Mouse (Mus musculus): ENCODE measurements around the gene Nfkbid. TPM values are rescaled to one million over a fixed set of nuclear protein-coding genes. Genes with fewer than 3 reads are reported as not detected.

The Nfkbid gene
- 2.3 and 3.2 TPM in 2 replicates for polyA plus RNA-seq (2014; fragmentation: Nextera tagmentation; extraction: Ambion mirVana)

DNA sequence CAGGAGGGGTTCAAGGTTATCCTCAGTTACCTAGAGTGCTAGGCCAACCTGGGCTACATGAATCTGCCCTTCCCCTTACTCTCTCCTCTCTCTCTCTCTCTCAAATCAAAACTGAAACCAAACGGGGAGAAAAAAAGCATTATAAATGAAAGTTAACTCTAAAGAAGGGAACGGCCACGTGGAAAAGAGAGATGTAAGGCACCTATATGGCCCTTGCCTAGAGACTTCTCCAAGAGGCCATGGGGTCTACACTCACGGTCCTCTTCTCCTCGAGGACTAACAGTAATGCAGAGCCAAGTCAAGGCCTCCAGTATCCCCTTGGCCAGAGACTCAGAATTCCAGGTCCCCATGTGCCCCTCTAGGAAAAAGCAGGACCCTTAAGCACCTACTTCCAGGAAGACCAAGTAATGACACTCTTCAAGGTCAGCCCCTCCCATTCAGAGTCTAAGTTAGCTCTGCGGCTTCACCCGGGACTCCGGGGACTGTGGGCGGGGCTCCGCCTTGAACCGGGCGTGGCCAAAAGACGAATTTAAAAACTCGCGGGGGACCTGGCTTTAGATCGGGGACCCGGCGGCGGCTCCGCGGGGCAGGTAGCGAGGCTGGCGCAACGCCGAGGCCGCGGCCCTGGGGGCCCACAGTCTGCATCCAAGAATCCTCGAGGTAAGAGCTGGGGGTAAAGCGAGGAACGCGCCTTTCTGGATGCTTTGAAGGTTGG lies at the start of gene Nfkbid:
Nfkbid (plus strand) TSS at position 558 of the 715 bp plus-strand sequence.
- Histone ChIP-seq H3K4me3 (ENCODE audit: low read depth, low read length) (peak within 1 kb of the TSS; percentile 51), H3K9me3 (ENCODE audit: control insufficient read depth, low read length) (peaks cover 4% of the 10 kb centered on the region; the same call in 1 of the 2 replicates), H3K36me3 (ENCODE audit: control insufficient read depth, insufficient read depth, low read length) (peaks cover 13% of the 10 kb centered on the region), H3K4me2 (ENCODE audit: low read length) (peak within 1 kb of the TSS; percentile 88), H3K27ac (ENCODE audit: low read depth) (peak within 1 kb of the TSS; percentile 55), H3K9ac (ENCODE audit: low read length) (peak within 1 kb of the TSS; percentile 45), H3K4me1 (replicated peaks; ENCODE audit: control insufficient read depth, insufficient read depth, low read length) (no peaks in the 10 kb centered on the region; the same call in 1 of the 2 replicates), H3K27me3 (replicated peaks; ENCODE audit: control insufficient read depth, insufficient read depth, low read length) (no peaks in the 10 kb centered on the region)
- ATAC-seq (replicated peaks; ENCODE audit: low FRiP score, low TSS enrichment, low read depth) (peak; percentile 37), DNase-seq (ENCODE audit: low spot score) (peak; percentile 71)
- 9% methylated on average over 31 of the region's 31 CpGs for WGBS

- H3K36me3 ChIP-seq (ENCODE audit: control insufficient read depth, insufficient read depth, low read length), result no peaks in the 10 kb centered on the region
- H3K27me3 ChIP-seq (replicated peaks; ENCODE audit: control insufficient read depth, insufficient read depth, low read length), result no peaks in the 10 kb centered on the region
- no peak overlapping the region for H3K27ac ChIP-seq (ENCODE audit: low read depth)
- H3K9me3 ChIP-seq (ENCODE audit: control insufficient read depth, low read length), result no peaks in the 10 kb centered on the region
- under 1% methylated on average over 21 of the region's 21 CpGs for WGBS
- peak overlapping the region; percentile 44; the same call in 1 of the 2 replicates for H3K9ac ChIP-seq (ENCODE audit: low read length)
- H3K4me3 ChIP-seq (ENCODE audit: low read depth, low read length), result peak overlapping the region; percentile 43
- DNase-seq (ENCODE audit: low spot score) (peak; percentile 86), ATAC-seq (replicated peaks; ENCODE audit: low FRiP score, low TSS enrichment, low read depth) (peak; percentile 96)
- H3K4me2 ChIP-seq (ENCODE audit: low read length), result peak overlapping the region; percentile 47
- H3K4me1 ChIP-seq (replicated peaks; ENCODE audit: control insufficient read depth, insufficient read depth, low read length), result no peaks in the 10 kb centered on the region
Measured at GRCm38 (mm10) chr7:30373501-30373962, 48.0 kb upstream of the Nfkbid start.

DNA sequence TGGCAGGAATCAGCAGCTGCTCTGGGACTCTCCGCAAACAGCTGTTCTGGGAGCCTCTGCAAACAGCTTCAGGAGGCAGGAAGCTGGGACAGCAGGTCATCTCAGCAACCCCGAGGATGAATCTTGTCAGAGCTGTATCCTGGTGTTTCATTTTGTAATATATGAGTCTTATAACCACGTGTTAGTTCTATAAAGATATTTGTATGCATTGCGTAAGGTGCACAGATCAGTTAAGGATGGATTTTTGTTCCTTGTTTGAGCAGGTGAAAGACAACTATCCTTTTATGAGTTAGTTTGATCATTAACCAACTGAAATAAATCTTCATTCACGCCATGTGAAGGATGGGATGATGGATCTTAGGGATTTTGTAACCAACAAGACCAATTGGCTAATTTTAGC lies 41.5 kb upstream of the Nfkbid start:
- H3K4me2 ChIP-seq (ENCODE audit: low read length), result no peak overlapping the region
- no peak overlapping the region for H3K4me3 ChIP-seq (ENCODE audit: low read depth, low read length)
- no peak overlapping the region for H3K27ac ChIP-seq (ENCODE audit: low read depth)
- no peaks in the 10 kb centered on the region for H3K27me3 ChIP-seq (replicated peaks; ENCODE audit: control insufficient read depth, insufficient read depth, low read length)
- WGBS, result 45% methylated on average over 5 of the region's 5 CpGs
- no peaks in the 10 kb centered on the region for H3K36me3 ChIP-seq (ENCODE audit: control insufficient read depth, insufficient read depth, low read length)
- ATAC-seq (replicated peaks; ENCODE audit: low FRiP score, low TSS enrichment, low read depth) (no peak), DNase-seq (ENCODE audit: low spot score) (no peak)
- no peaks in the 10 kb centered on the region for H3K9me3 ChIP-seq (ENCODE audit: control insufficient read depth, low read length)
- no peak overlapping the region for H3K9ac ChIP-seq (ENCODE audit: low read length)
- no peaks in the 10 kb centered on the region for H3K4me1 ChIP-seq (replicated peaks; ENCODE audit: control insufficient read depth, insufficient read depth, low read length)

DNA sequence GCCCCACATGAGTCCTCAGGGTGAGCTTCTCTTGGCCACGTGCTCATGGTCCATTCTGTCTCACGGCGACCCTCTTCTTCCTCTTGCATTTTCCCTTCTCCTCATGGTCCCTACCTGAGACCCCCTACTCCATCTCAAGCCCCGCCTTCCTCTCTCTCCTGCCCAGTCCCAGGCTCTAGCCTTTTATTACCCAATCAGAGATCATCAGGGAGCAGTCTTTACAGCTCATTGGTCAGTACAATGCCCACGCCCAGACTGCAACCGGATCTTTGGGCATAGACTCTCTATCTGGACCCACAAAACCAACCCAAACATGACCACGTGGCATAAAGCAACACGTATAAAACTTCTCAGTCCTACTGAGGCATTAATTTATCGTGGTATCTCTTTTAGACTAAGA lies 37.4 kb upstream of the Nfkbid start:
- Histone ChIP-seq H3K27me3 (replicated peaks; ENCODE audit: control insufficient read depth, insufficient read depth, low read length) (no peaks in the 10 kb centered on the region), H3K9me3 (ENCODE audit: control insufficient read depth, low read length) (no peaks in the 10 kb centered on the region), H3K4me3 (ENCODE audit: low read depth, low read length) (no peak overlapping the region), H3K4me1 (replicated peaks; ENCODE audit: control insufficient read depth, insufficient read depth, low read length) (no peaks in the 10 kb centered on the region), H3K27ac (ENCODE audit: low read depth) (no peak overlapping the region), H3K4me2 (ENCODE audit: low read length) (no peak overlapping the region), H3K9ac (ENCODE audit: low read length) (no peak overlapping the region), H3K36me3 (ENCODE audit: control insufficient read depth, insufficient read depth, low read length) (no peaks in the 10 kb centered on the region)
- no peak for DNase-seq (ENCODE audit: low spot score)
- WGBS, result 84% methylated on average over 9 of the region's 9 CpGs
- ATAC-seq (replicated peaks; ENCODE audit: low FRiP score, low TSS enrichment, low read depth), result no peak

- Histone ChIP-seq H3K36me3 (ENCODE audit: control insufficient read depth, insufficient read depth, low read length) (no peaks in the 10 kb centered on the region), H3K4me1 (replicated peaks; ENCODE audit: control insufficient read depth, insufficient read depth, low read length) (no peaks in the 10 kb centered on the region), H3K9ac (ENCODE audit: low read length) (no peak overlapping the region), H3K27ac (ENCODE audit: low read depth) (no peak overlapping the region), H3K4me3 (ENCODE audit: low read depth, low read length) (no peak overlapping the region), H3K9me3 (ENCODE audit: control insufficient read depth, low read length) (no peaks in the 10 kb centered on the region), H3K4me2 (ENCODE audit: low read length) (no peak overlapping the region), H3K27me3 (replicated peaks; ENCODE audit: control insufficient read depth, insufficient read depth, low read length) (no peaks in the 10 kb centered on the region)
- 67% methylated on average over 4 of the region's 4 CpGs for WGBS
- ATAC-seq (replicated peaks; ENCODE audit: low FRiP score, low TSS enrichment, low read depth) (no peak), DNase-seq (ENCODE audit: low spot score) (no peak)
Measured at GRCm38 (mm10) chr7:30392746-30393520, 28.6 kb upstream of the Nfkbid start.

- ATAC-seq (replicated peaks; ENCODE audit: low FRiP score, low TSS enrichment, low read depth) (no peak), DNase-seq (ENCODE audit: low spot score) (no peak)
- H3K9ac ChIP-seq (ENCODE audit: low read length), result no peak overlapping the region
- no peak overlapping the region for H3K4me2 ChIP-seq (ENCODE audit: low read length)
- no peaks in the 10 kb centered on the region for H3K36me3 ChIP-seq (ENCODE audit: control insufficient read depth, insufficient read depth, low read length)
- no peaks in the 10 kb centered on the region for H3K27me3 ChIP-seq (replicated peaks; ENCODE audit: control insufficient read depth, insufficient read depth, low read length)
- H3K4me1 ChIP-seq (replicated peaks; ENCODE audit: control insufficient read depth, insufficient read depth, low read length), result no peaks in the 10 kb centered on the region
- WGBS, result 88% methylated on average over 4 of the region's 4 CpGs
- H3K4me3 ChIP-seq (ENCODE audit: low read depth, low read length), result no peak overlapping the region
- H3K9me3 ChIP-seq (ENCODE audit: control insufficient read depth, low read length), result no peaks in the 10 kb centered on the region
- 0 out of 2 replicates have a peak overlapping the region, but pooled peaks have one; percentile 14 for H3K27ac ChIP-seq (ENCODE audit: low read depth)
Measured at GRCm38 (mm10) chr7:30393631-30394030, 27.9 kb upstream of the Nfkbid start.

DNA sequence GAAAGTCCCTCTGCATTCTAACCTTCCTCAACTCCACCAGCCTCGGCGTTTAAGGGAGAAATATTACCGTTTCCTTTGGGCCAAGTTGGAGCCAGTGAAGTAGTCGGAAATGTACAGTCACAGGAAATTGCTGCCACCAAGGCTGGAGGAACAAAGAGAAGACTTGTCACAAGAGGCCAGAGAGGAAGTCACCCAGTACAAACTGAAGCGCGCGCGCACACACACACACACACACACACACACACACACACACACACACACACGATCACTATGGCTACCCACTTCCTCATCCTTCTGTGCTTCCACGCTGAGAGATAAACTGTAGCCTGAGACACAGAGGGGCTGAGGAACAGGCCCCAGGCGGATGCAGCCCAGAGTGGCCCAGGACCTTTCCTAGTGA lies 27.2 kb upstream of the Nfkbid start:
- WGBS, result 49% methylated on average over 11 of the region's 11 CpGs
- Histone ChIP-seq H3K9ac (ENCODE audit: low read length) (no peak overlapping the region), H3K27me3 (replicated peaks; ENCODE audit: control insufficient read depth, insufficient read depth, low read length) (no peaks in the 10 kb centered on the region), H3K9me3 (ENCODE audit: control insufficient read depth, low read length) (no peaks in the 10 kb centered on the region), H3K4me1 (replicated peaks; ENCODE audit: control insufficient read depth, insufficient read depth, low read length) (no peaks in the 10 kb centered on the region), H3K4me2 (ENCODE audit: low read length) (no peak overlapping the region), H3K27ac (ENCODE audit: low read depth) (0 out of 2 replicates have a peak overlapping the region, but pooled peaks have one; percentile 14), H3K4me3 (ENCODE audit: low read depth, low read length) (no peak overlapping the region), H3K36me3 (ENCODE audit: control insufficient read depth, insufficient read depth, low read length) (no peaks in the 10 kb centered on the region)
- no peak for DNase-seq (ENCODE audit: low spot score)
- ATAC-seq (replicated peaks; ENCODE audit: low FRiP score, low TSS enrichment, low read depth), result no peak

DNA sequence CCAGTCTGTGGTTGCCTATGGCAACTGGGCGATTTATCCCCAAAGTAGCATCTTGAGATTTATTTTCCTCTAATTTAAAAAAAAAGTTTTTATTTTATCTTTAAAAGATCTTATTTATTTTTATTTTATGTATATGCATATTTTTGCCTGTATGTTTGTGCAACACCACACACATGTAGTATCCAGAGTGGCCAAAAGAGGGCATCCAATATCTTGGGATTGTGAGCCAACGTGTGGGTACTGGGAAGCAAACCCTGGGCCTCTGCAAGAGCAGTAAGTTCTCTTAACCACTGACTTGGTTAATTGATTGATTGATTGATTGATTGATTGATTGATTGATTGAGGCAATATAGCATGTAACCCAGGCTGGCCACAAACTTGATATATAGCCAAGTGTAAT lies 26.7 kb upstream of the Nfkbid start:
- 47% methylated on average over 2 of the region's 2 CpGs for WGBS

More for the DNA sequence above, 26.7 kb upstream of the Nfkbid start:
- DNase-seq (ENCODE audit: low spot score) (no peak), ATAC-seq (replicated peaks; ENCODE audit: low FRiP score, low TSS enrichment, low read depth) (no peak)
- H3K27ac ChIP-seq (ENCODE audit: low read depth), result no peak overlapping the region
- H3K4me1 ChIP-seq (replicated peaks; ENCODE audit: control insufficient read depth, insufficient read depth, low read length), result no peaks in the 10 kb centered on the region
- H3K9ac ChIP-seq (ENCODE audit: low read length), result no peak overlapping the region
- H3K27me3 ChIP-seq (replicated peaks; ENCODE audit: control insufficient read depth, insufficient read depth, low read length), result no peaks in the 10 kb centered on the region
- H3K36me3 ChIP-seq (ENCODE audit: control insufficient read depth, insufficient read depth, low read length), result no peaks in the 10 kb centered on the region
- no peak overlapping the region for H3K4me3 ChIP-seq (ENCODE audit: low read depth, low read length)
- no peaks in the 10 kb centered on the region for H3K9me3 ChIP-seq (ENCODE audit: control insufficient read depth, low read length)
- no peak overlapping the region for H3K4me2 ChIP-seq (ENCODE audit: low read length)
